Mouse (Mus musculus) heart, embryonic 11.5 days (tissue): ENCODE measurements at regions not wholly inside any gene's neighbourhood (a gene's known extent, or its start where the extent isn't known, plus 50 kb on each side); places are given as distances from the start of the nearest gene placed in this dataset.

Source experiments
- ATAC-seq: fragments of 200-750 bp; cut with Nextera tagmentation; replicated peaks from 2 replicates; pipeline ENCODE4 v1.8.0; 2017; ENCODE audit warnings: moderate library complexity; ENCODE audit not compliant: insufficient number of reproducible peaks, low FRiP score, low TSS enrichment
- H3K27ac ChIP-seq: fragments of 300-500 bp; sonication (generic); 2 replicates; pipeline ENCODE4 v1.5.1; 2014; ENCODE audit warnings: mild to moderate bottlenecking, low read depth, low read length
- H3K27me3 ChIP-seq: fragments of 300-500 bp; sonication (generic); 2 replicates; pipeline ENCODE4 v1.6.1; 2014; ENCODE audit warnings: mild to moderate bottlenecking, low read length, mixed read lengths; ENCODE audit not compliant: control insufficient read depth, insufficient read depth
- H3K36me3 ChIP-seq: fragments of 300-500 bp; sonication (generic); 2 replicates; pipeline ENCODE4 v1.6.1; 2014; ENCODE audit warnings: mild to moderate bottlenecking, low read length, moderate library complexity, mixed read lengths; ENCODE audit not compliant: control insufficient read depth, insufficient read depth
- H3K4me1 ChIP-seq: fragments of 300-500 bp; sonication (generic); 2 replicates; pipeline ENCODE4 v1.6.1; 2014; ENCODE audit warnings: low read length; ENCODE audit not compliant: control insufficient read depth, insufficient read depth
- H3K4me2 ChIP-seq: fragments of 300-500 bp; sonication (generic); 2 replicates; pipeline ENCODE4 v1.6.1; 2014; ENCODE audit warnings: mild to moderate bottlenecking, moderate library complexity
- H3K4me3 ChIP-seq: fragments of 300-500 bp; sonication (generic); 2 replicates; pipeline ENCODE4 v1.5.1; 2014; ENCODE audit warnings: low read depth, low read length
- H3K9ac ChIP-seq: fragments of 300-500 bp; sonication (generic); 2 replicates; pipeline ENCODE4 v1.6.1; 2014; ENCODE audit warnings: mild to moderate bottlenecking, low read depth, low read length, moderate library complexity
- H3K9me3 ChIP-seq: fragments of 300-500 bp; sonication (generic); replicated peaks from 2 replicates; pipeline ENCODE4 v1.6.1; 2016; ENCODE audit warnings: low read length; ENCODE audit not compliant: control insufficient read depth
- WGBS: fragments of 180-500 bp; shearing (Covaris S2); extraction: QIAGEN DNeasy Blood & Tissue Kit; methylation state at CpG from one replicate; pipeline ENCODE4 v1.1.7; 2014; ENCODE audit not compliant: insufficient replicate concordance; 5-methylcytosine and 5-hydroxymethylcytosine counted together

DNA sequence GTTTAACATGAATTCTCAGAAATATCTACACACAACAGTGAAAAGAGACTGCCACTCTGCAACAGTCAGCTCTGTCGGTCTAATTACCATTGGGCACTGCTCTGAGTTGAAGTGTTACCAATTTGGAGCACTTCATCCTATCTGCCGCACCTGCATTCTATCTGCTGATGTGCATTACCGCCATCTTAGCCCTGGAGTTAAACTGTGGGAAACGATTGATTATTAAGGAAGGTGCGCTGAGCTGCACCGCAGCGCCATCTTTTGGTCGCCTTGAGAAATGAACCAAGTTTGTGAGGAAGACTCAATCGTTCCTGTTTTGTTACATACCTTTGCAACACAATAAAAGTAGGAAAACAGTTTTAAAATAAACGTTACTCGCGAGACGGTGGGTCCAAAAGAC is 110.5 kb downstream of the Rergl start:
- no peaks in the 10 kb centered on the region for H3K9me3 ChIP-seq
- H3K36me3 ChIP-seq, result no peaks in the 10 kb centered on the region
- no peak overlapping the region for H3K27ac ChIP-seq
- ATAC-seq, result no peak
- H3K27me3 ChIP-seq, result no peaks in the 10 kb centered on the region
- H3K4me3 ChIP-seq, result no peak overlapping the region
- 5% methylated on average over 13 of the region's 13 CpGs for WGBS
- H3K4me2 ChIP-seq, result peak overlapping the region; percentile 22; the same call in 1 of the 2 replicates
- H3K4me1 ChIP-seq, result no peaks in the 10 kb centered on the region
- no peak overlapping the region for H3K9ac ChIP-seq

DNA sequence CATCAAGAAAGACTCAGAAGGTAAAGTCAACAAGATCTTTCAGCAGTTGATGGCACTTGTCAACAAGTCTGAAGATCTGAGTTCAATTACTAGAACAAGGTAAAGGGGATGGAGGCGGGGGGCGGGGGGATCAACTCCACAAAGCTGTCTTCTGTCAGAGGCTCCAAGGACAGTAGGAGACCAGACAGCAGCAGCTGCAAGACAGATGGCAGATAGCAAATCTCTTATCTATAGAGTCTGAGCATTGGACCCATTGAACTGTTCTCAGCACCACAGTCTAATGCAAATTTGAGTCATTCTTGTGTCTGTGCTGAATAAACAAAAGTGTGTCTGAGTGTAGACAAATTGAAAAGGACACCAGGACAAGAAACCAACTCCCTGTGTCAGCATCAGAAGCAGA is 150.8 kb downstream of the Rergl start:
- no peak overlapping the region for H3K9ac ChIP-seq
- no peaks in the 10 kb centered on the region for H3K36me3 ChIP-seq
- no peaks in the 10 kb centered on the region for H3K4me1 ChIP-seq
- H3K27me3 ChIP-seq, result no peaks in the 10 kb centered on the region
- ATAC-seq, result no peak
- H3K4me3 ChIP-seq, result no peak overlapping the region
- H3K27ac ChIP-seq, result no peak overlapping the region
- 73% methylated on average over 2 of the region's 2 CpGs for WGBS
- no peaks in the 10 kb centered on the region for H3K9me3 ChIP-seq
- H3K4me2 ChIP-seq, result no peak overlapping the region

DNA sequence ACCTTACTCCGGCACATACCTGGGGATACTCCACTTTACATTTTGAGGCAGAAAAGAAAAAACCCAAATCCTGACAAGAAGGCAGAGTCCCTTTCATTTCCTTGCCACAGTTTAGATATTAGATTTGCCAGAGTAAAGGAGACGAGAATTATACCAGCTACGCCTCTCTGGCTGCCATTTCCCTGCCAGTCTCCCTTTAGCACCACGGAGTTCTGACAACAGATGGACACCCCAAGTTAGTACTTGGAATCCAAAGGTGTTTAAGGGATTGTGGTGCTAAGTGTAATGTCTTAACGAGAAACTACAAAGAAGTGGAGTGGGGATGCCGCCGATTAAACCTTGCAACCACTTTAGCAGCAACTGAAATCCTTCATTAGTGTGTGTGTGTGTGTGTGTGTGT is 176.6 kb downstream of the Rergl start:
- Histone ChIP-seq H3K27ac (no peak overlapping the region), H3K9ac (no peak overlapping the region), H3K4me2 (no peak overlapping the region), H3K27me3 (no peaks in the 10 kb centered on the region), H3K4me3 (no peak overlapping the region), H3K4me1 (no peaks in the 10 kb centered on the region), H3K36me3 (no peaks in the 10 kb centered on the region), H3K9me3 (no peaks in the 10 kb centered on the region)
- no peak for ATAC-seq
- WGBS, result 79% methylated on average over 7 of the region's 7 CpGs

DNA sequence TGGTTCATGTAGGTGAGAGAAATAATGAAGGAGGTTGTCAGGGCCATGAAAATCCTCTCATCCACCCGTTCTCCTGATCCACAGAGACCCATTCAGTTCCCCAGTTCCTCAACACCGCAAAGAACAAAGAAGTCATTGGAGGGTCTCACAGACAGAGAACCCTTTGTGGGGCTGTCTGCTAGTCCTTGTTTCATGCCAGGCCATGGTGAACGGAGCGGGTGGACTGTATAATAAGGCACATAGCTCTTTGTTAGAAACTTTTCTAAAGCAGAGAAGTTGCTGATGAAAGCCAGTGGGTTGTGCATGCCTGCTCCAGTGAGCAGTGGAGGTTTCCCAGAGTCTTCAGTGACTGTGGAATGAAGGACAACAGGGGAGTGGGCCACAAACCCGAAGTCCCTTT is 194.1 kb downstream of the Rergl start:
- WGBS, result 69% methylated on average over 5 of the region's 5 CpGs
- no peak for ATAC-seq
- no peaks in the 10 kb centered on the region for H3K36me3 ChIP-seq
- no peaks in the 10 kb centered on the region for H3K27me3 ChIP-seq
- no peak overlapping the region for H3K4me2 ChIP-seq
- H3K4me1 ChIP-seq, result no peaks in the 10 kb centered on the region
- H3K9ac ChIP-seq, result no peak overlapping the region
- no peak overlapping the region for H3K27ac ChIP-seq
- no peak overlapping the region for H3K4me3 ChIP-seq
- H3K9me3 ChIP-seq, result no peaks in the 10 kb centered on the region

DNA sequence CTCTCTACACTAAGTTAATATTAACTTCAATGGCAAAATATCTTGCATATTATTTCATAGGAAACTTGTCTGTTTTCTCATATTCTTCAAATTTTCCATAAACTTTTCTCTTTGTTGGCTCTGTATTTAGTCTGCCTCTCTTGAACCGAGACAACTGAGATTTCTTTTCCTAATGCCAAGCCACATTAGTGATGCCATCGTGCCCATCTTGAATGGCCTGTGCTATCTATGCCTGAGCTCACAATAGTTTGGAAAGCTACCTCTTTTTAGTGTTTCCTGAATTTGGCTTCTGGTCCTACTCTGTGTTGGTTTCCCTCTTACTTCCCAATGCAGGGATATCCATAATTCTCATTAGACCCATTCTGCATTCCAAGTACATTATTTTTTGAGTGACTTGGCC is 197.5 kb downstream of the Rergl start:
- no peak overlapping the region for H3K27ac ChIP-seq
- 83% methylated on average over 2 of the region's 2 CpGs for whole genome bisulfite sequencing
- H3K4me3 ChIP-seq, result no peak overlapping the region
- H3K36me3 ChIP-seq, result no peaks in the 10 kb centered on the region
- ATAC-seq, result no peak
- H3K4me1 ChIP-seq, result no peaks in the 10 kb centered on the region
- H3K27me3 ChIP-seq, result no peaks in the 10 kb centered on the region
- no peak overlapping the region for H3K4me2 ChIP-seq
- no peaks in the 10 kb centered on the region for H3K9me3 ChIP-seq
- no peak overlapping the region for H3K9ac ChIP-seq

DNA sequence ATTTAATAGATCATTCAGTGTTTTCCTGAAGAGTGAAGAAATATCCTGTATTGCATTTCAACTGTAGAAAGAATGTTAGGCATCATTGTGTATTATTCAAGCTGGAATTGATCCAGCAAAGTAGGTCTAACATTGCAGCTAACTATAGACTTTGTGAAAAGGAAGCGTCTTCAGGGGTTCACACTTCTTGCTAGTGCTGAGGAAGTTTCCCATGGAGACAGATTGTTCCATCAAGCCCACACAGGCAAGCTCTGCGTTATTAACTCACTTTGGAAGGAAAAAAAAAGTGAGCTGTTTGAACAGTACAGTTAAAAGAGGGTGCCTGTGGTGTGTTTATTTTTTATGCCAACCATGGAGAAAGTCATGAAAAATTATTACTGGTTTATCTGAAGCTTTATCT is 206.1 kb downstream of the Rergl start:
- Histone ChIP-seq H3K9me3 (no peaks in the 10 kb centered on the region), H3K4me3 (no peak overlapping the region), H3K27me3 (no peaks in the 10 kb centered on the region), H3K4me2 (no peak overlapping the region), H3K36me3 (no peaks in the 10 kb centered on the region), H3K4me1 (no peaks in the 10 kb centered on the region), H3K9ac (no peak overlapping the region), H3K27ac (no peak overlapping the region)
- 57% methylated on average over 2 of the region's 2 CpGs for WGBS
- no peak for ATAC-seq

DNA sequence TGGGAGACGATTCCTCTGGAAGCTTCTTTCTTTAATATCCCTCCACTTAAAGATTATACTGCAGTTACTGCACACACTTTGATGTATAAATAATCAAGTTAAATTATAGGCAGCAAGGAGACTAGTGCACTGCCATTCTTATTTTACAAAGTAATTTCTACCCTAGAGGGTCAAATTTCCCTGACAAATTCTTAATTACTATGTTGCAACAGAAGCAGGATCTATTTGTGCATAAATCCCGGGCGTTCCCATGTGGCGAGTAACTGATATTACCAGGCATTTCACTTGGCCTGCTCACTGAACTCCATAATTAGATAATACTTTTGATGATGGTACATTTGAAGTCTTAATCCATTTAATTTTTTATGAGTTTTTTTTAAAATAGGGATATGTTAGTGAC is 222.7 kb downstream of the Rergl start:
- no peaks in the 10 kb centered on the region for H3K27me3 ChIP-seq
- no peaks in the 10 kb centered on the region for H3K9me3 ChIP-seq
- 93% methylated on average over 4 of the region's 4 CpGs for WGBS
- H3K9ac ChIP-seq, result no peak overlapping the region
- no peak overlapping the region for H3K4me3 ChIP-seq
- H3K27ac ChIP-seq, result no peak overlapping the region
- ATAC-seq, result no peak
- H3K4me1 ChIP-seq, result no peaks in the 10 kb centered on the region
- no peak overlapping the region for H3K4me2 ChIP-seq
- no peaks in the 10 kb centered on the region for H3K36me3 ChIP-seq

DNA sequence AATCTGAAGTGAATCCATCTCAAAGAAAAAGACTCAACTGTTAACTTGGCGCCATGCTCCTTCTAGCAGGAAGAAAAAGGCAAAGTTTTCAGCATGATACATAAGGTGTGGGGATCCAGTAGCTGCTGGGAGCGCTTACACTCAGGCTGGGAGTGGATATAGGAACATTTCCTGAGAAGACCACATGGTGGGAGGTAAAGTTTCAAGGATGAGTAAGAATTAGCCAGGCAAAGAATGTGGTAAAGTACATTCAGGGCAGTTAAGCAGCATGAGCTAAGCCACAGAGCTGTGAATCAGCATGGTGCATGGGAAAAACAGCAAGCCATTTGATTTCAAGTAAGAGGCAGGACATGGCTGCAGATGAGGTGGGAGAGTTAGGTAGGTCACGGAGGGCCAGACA is 226.3 kb downstream of the Rergl start:
- Histone ChIP-seq H3K9ac (no peak overlapping the region), H3K9me3 (no peaks in the 10 kb centered on the region), H3K4me1 (no peaks in the 10 kb centered on the region), H3K4me3 (no peak overlapping the region), H3K4me2 (no peak overlapping the region), H3K27me3 (no peaks in the 10 kb centered on the region), H3K36me3 (no peaks in the 10 kb centered on the region), H3K27ac (no peak overlapping the region)
- ATAC-seq, result no peak
- 50% methylated on average over 3 of the region's 3 CpGs for WGBS

DNA sequence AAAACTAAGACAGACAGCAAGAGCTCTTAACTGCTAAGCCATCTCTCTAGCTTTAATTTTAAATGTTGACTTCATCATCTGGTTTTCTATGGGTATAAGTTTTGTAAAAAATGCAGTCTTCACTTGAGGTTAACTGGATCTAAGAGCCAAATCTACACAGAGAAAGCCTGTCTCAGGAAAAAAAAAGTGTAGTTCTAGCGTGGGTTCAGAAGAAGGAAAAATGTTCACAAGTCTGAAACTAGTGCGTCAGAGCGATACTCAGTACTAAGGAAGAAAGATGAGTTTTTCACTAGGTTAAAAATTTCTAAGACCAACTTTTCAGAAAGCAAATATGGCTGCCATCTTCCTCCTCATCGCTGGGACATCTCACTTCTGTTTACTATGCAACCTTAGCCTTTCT is 248.1 kb downstream of the Rergl start:
- no peak overlapping the region for H3K4me3 ChIP-seq
- H3K9ac ChIP-seq, result no peak overlapping the region
- no peaks in the 10 kb centered on the region for H3K4me1 ChIP-seq
- WGBS, result 87% methylated on average over 4 of the region's 4 CpGs
- H3K36me3 ChIP-seq, result no peaks in the 10 kb centered on the region
- H3K9me3 ChIP-seq, result no peaks in the 10 kb centered on the region
- no peak overlapping the region for H3K27ac ChIP-seq
- no peaks in the 10 kb centered on the region for H3K27me3 ChIP-seq
- no peak for ATAC-seq
- no peak overlapping the region for H3K4me2 ChIP-seq
